Mouse (Mus musculus): ENCODE measurements at regions not wholly inside any gene's neighbourhood (a gene's known extent, or its start where the extent isn't known, plus 50 kb on each side); places are given as distances from the start of the nearest gene placed in this dataset.

- 74% methylated on average over 5 of the region's 5 CpGs for WGBS
- Histone ChIP-seq H3K4me3 (ENCODE audit: low read depth, low read length) (no peak overlapping the region), H3K9ac (replicated peaks; ENCODE audit: low read length) (no peak overlapping the region), H3K27ac (replicated peaks; ENCODE audit: low read depth, low read length) (no peak overlapping the region), H3K9me3 (replicated peaks; ENCODE audit: control insufficient read depth, low read length) (no peaks in the 10 kb centered on the region), H3K4me2 (ENCODE audit: low read depth, low read length) (no peak overlapping the region), H3K4me1 (ENCODE audit: control insufficient read depth, insufficient read depth, low read length) (no peaks in the 10 kb centered on the region), H3K36me3 (replicated peaks; ENCODE audit: control insufficient read depth, insufficient read depth, low read depth, low read length) (no peaks in the 10 kb centered on the region), H3K27me3 (ENCODE audit: control insufficient read depth, insufficient read depth, low read length) (no peaks in the 10 kb centered on the region)
- DNase-seq (ENCODE audit: low spot score) (peak; percentile 32), ATAC-seq (replicated peaks; ENCODE audit: insufficient number of reproducible peaks, low FRiP score, low TSS enrichment, low read depth) (no peak)
Observed at GRCm38 (mm10) chr15:69552062-69552628, 3051.4 kb upstream of the Lrrc6 start.

GRCm38 (mm10) chr15:69551012-69551411 lies 3050.3 kb upstream of the Lrrc6 start:
- WGBS: 50% methylated on average over 1 of the region's 1 CpGs
- Histone ChIP-seq H3K9ac (replicated peaks; ENCODE audit: low read length) (no peak overlapping the region), H3K9me3 (replicated peaks; ENCODE audit: control insufficient read depth, low read length) (no peaks in the 10 kb centered on the region), H3K36me3 (replicated peaks; ENCODE audit: control insufficient read depth, insufficient read depth, low read depth, low read length) (no peaks in the 10 kb centered on the region), H3K4me3 (ENCODE audit: low read depth, low read length) (no peak overlapping the region), H3K27me3 (ENCODE audit: control insufficient read depth, insufficient read depth, low read length) (no peaks in the 10 kb centered on the region), H3K27ac (replicated peaks; ENCODE audit: low read depth, low read length) (no peak overlapping the region), H3K4me1 (ENCODE audit: control insufficient read depth, insufficient read depth, low read length) (no peaks in the 10 kb centered on the region), H3K4me2 (ENCODE audit: low read depth, low read length) (no peak overlapping the region)
- DNase-seq (ENCODE audit: low spot score) (peak; percentile 31), ATAC-seq (replicated peaks; ENCODE audit: insufficient number of reproducible peaks, low FRiP score, low TSS enrichment, low read depth) (no peak)

- no peaks in the 10 kb centered on the region for H3K9me3 ChIP-seq (replicated peaks; ENCODE audit: control insufficient read depth, low read length)
- no peak overlapping the region for H3K9ac ChIP-seq (replicated peaks; ENCODE audit: low read length)
- no peak overlapping the region for H3K4me3 ChIP-seq (ENCODE audit: low read depth, low read length)
- ATAC-seq (replicated peaks; ENCODE audit: insufficient number of reproducible peaks, low FRiP score, low TSS enrichment, low read depth) (no peak), DNase-seq (ENCODE audit: low spot score) (peak; percentile 24)
- WGBS: 47% methylated on average over 6 of the region's 6 CpGs
- no peak overlapping the region for H3K27ac ChIP-seq (replicated peaks; ENCODE audit: low read depth, low read length)
- H3K36me3 ChIP-seq (replicated peaks; ENCODE audit: control insufficient read depth, insufficient read depth, low read depth, low read length): no peaks in the 10 kb centered on the region
- no peaks in the 10 kb centered on the region for H3K27me3 ChIP-seq (ENCODE audit: control insufficient read depth, insufficient read depth, low read length)
- no peaks in the 10 kb centered on the region for H3K4me1 ChIP-seq (ENCODE audit: control insufficient read depth, insufficient read depth, low read length)
- no peak overlapping the region for H3K4me2 ChIP-seq (ENCODE audit: low read depth, low read length)
Observed at GRCm38 (mm10) chr15:69526441-69527094, 3025.9 kb upstream of the Lrrc6 start.

- no peak for ATAC-seq (replicated peaks; ENCODE audit: insufficient number of reproducible peaks, low FRiP score, low TSS enrichment, low read depth)
- no peaks in the 10 kb centered on the region for H3K4me1 ChIP-seq (ENCODE audit: control insufficient read depth, insufficient read depth, low read length)
- no peaks in the 10 kb centered on the region for H3K27me3 ChIP-seq (ENCODE audit: control insufficient read depth, insufficient read depth, low read length)
- 77% methylated on average over 5 of the region's 5 CpGs for WGBS
- no peak overlapping the region for H3K4me2 ChIP-seq (ENCODE audit: low read depth, low read length)
- no peak overlapping the region for H3K9ac ChIP-seq (replicated peaks; ENCODE audit: low read length)
- H3K4me3 ChIP-seq (ENCODE audit: low read depth, low read length): no peak overlapping the region
- no peaks in the 10 kb centered on the region for H3K9me3 ChIP-seq (replicated peaks; ENCODE audit: control insufficient read depth, low read length)
- no peak for DNase-seq (ENCODE audit: low spot score)
- no peak overlapping the region for H3K27ac ChIP-seq (replicated peaks; ENCODE audit: low read depth, low read length)
- no peaks in the 10 kb centered on the region for H3K36me3 ChIP-seq (replicated peaks; ENCODE audit: control insufficient read depth, insufficient read depth, low read depth, low read length)
Observed at GRCm38 (mm10) chr15:69484421-69485074, 2983.8 kb upstream of the Lrrc6 start.

GRCm38 (mm10) chr15:69483096-69483495 lies 2982.4 kb upstream of the Lrrc6 start:
- Histone ChIP-seq H3K4me1 (ENCODE audit: control insufficient read depth, insufficient read depth, low read length) (no peaks in the 10 kb centered on the region), H3K27ac (replicated peaks; ENCODE audit: low read depth, low read length) (no peak overlapping the region), H3K4me3 (ENCODE audit: low read depth, low read length) (no peak overlapping the region), H3K36me3 (replicated peaks; ENCODE audit: control insufficient read depth, insufficient read depth, low read depth, low read length) (no peaks in the 10 kb centered on the region), H3K27me3 (ENCODE audit: control insufficient read depth, insufficient read depth, low read length) (no peaks in the 10 kb centered on the region), H3K9ac (replicated peaks; ENCODE audit: low read length) (no peak overlapping the region), H3K9me3 (replicated peaks; ENCODE audit: control insufficient read depth, low read length) (no peaks in the 10 kb centered on the region), H3K4me2 (ENCODE audit: low read depth, low read length) (no peak overlapping the region)
- ATAC-seq (replicated peaks; ENCODE audit: insufficient number of reproducible peaks, low FRiP score, low TSS enrichment, low read depth) (no peak), DNase-seq (ENCODE audit: low spot score) (no peak)
- WGBS: 69% methylated on average over 2 of the region's 2 CpGs

- H3K27ac ChIP-seq (replicated peaks; ENCODE audit: low read depth, low read length): no peak overlapping the region
- no peak overlapping the region for H3K4me3 ChIP-seq (ENCODE audit: low read depth, low read length)
- H3K4me2 ChIP-seq (ENCODE audit: low read depth, low read length): no peak overlapping the region
- ATAC-seq (replicated peaks; ENCODE audit: insufficient number of reproducible peaks, low FRiP score, low TSS enrichment, low read depth) (no peak), DNase-seq (ENCODE audit: low spot score) (no peak)
- no peaks in the 10 kb centered on the region for H3K27me3 ChIP-seq (ENCODE audit: control insufficient read depth, insufficient read depth, low read length)
- 71% methylated on average over 3 of the region's 3 CpGs for WGBS
- H3K9me3 ChIP-seq (replicated peaks; ENCODE audit: control insufficient read depth, low read length): no peaks in the 10 kb centered on the region
- no peaks in the 10 kb centered on the region for H3K4me1 ChIP-seq (ENCODE audit: control insufficient read depth, insufficient read depth, low read length)
- no peak overlapping the region for H3K9ac ChIP-seq (replicated peaks; ENCODE audit: low read length)
- no peaks in the 10 kb centered on the region for H3K36me3 ChIP-seq (replicated peaks; ENCODE audit: control insufficient read depth, insufficient read depth, low read depth, low read length)
Observed at GRCm38 (mm10) chr15:69481087-69481486, 2980.4 kb upstream of the Lrrc6 start.

GRCm38 (mm10) chr15:69477050-69477449 lies 2976.3 kb upstream of the Lrrc6 start:
- Histone ChIP-seq H3K4me2 (ENCODE audit: low read depth, low read length) (no peak overlapping the region), H3K4me1 (ENCODE audit: control insufficient read depth, insufficient read depth, low read length) (no peaks in the 10 kb centered on the region), H3K4me3 (ENCODE audit: low read depth, low read length) (no peak overlapping the region), H3K9me3 (replicated peaks; ENCODE audit: control insufficient read depth, low read length) (no peaks in the 10 kb centered on the region), H3K9ac (replicated peaks; ENCODE audit: low read length) (no peak overlapping the region), H3K27ac (replicated peaks; ENCODE audit: low read depth, low read length) (no peak overlapping the region), H3K36me3 (replicated peaks; ENCODE audit: control insufficient read depth, insufficient read depth, low read depth, low read length) (no peaks in the 10 kb centered on the region), H3K27me3 (ENCODE audit: control insufficient read depth, insufficient read depth, low read length) (no peaks in the 10 kb centered on the region)
- ATAC-seq (replicated peaks; ENCODE audit: insufficient number of reproducible peaks, low FRiP score, low TSS enrichment, low read depth) (no peak), DNase-seq (ENCODE audit: low spot score) (no peak)
- 86% methylated on average over 3 of the region's 3 CpGs for WGBS

GRCm38 (mm10) chr15:69469566-69469965 lies 2968.9 kb upstream of the Lrrc6 start:
- Histone ChIP-seq H3K36me3 (replicated peaks; ENCODE audit: control insufficient read depth, insufficient read depth, low read depth, low read length) (no peaks in the 10 kb centered on the region), H3K4me1 (ENCODE audit: control insufficient read depth, insufficient read depth, low read length) (no peaks in the 10 kb centered on the region), H3K4me3 (ENCODE audit: low read depth, low read length) (no peak overlapping the region), H3K9ac (replicated peaks; ENCODE audit: low read length) (no peak overlapping the region), H3K27me3 (ENCODE audit: control insufficient read depth, insufficient read depth, low read length) (no peaks in the 10 kb centered on the region), H3K4me2 (ENCODE audit: low read depth, low read length) (no peak overlapping the region), H3K9me3 (replicated peaks; ENCODE audit: control insufficient read depth, low read length) (no peaks in the 10 kb centered on the region), H3K27ac (replicated peaks; ENCODE audit: low read depth, low read length) (no peak overlapping the region)
- 68% methylated on average over 1 of the region's 1 CpGs for WGBS
- DNase-seq (ENCODE audit: low spot score) (no peak), ATAC-seq (replicated peaks; ENCODE audit: insufficient number of reproducible peaks, low FRiP score, low TSS enrichment, low read depth) (no peak)
